Mouse (Mus musculus) MEL (cell line): ENCODE measurements around the gene Tln2. TPM values are rescaled to one million over a fixed set of nuclear protein-coding genes. Genes with fewer than 3 reads are reported as not detected.

Experiments
- DNase-seq: peaks from one replicate; pipeline ENCODE4 v3.0.0; 2011; ENCODE audit warnings: low read depth, low spot score
- H3K27ac ChIP-seq: 2 replicates; pipeline ENCODE4 v1.5.1; 2012; ENCODE audit warnings: low read depth, mild to moderate bottlenecking, control low read depth, low read length, moderate library complexity; ENCODE audit not compliant: control insufficient read depth
- H3K27me3 ChIP-seq, 2 experiments: fragments of 150-350 bp in 1 of 2; sonication (generic) in 1 of 2; 2 replicates each; pipeline ENCODE4 v1.6.1; 2012; ENCODE audit warnings: low read length in 2 of 2, mild to moderate bottlenecking in 2 of 2, improper control_type of control experiment in 1 of 2, moderate library complexity in 1 of 2; ENCODE audit not compliant: insufficient read depth in 2 of 2, control insufficient read depth in 1 of 2
- H3K36me3 ChIP-seq, 2 experiments: 2 replicates each; pipeline ENCODE4 v1.6.1; 2012 to 2014; ENCODE audit warnings: low read length in 2 of 2, improper control_type of control experiment in 1 of 2, inconsistent platforms in 1 of 2, mild to moderate bottlenecking in 1 of 2; ENCODE audit not compliant: insufficient read depth in 2 of 2, control insufficient read depth in 1 of 2
- H3K4me1 ChIP-seq, 2 experiments: fragments of 150-350 bp in 1 of 2; sonication (generic) in 1 of 2; 2 replicates each; pipeline ENCODE4 v1.6.1; 2012; ENCODE audit warnings: low read length in 2 of 2, improper control_type of control experiment in 1 of 2, mild to moderate bottlenecking in 1 of 2; ENCODE audit not compliant: insufficient read depth in 2 of 2, control insufficient read depth in 1 of 2
- H3K4me3 ChIP-seq, 2 experiments: fragments of 150-350 bp in 1 of 2; sonication (generic) in 1 of 2; 2 replicates each; pipeline ENCODE4 v1.5.1; 2012; ENCODE audit warnings: low read depth in 2 of 2, low read length in 2 of 2, mild to moderate bottlenecking in 2 of 2, moderate library complexity in 2 of 2, control low read depth in 1 of 2, improper control_type of control experiment in 1 of 2; ENCODE audit not compliant: control insufficient read depth in 1 of 2, insufficient read depth in 1 of 2
- H3K79me2 ChIP-seq: 2 replicates; pipeline ENCODE4 v1.6.1; 2012; ENCODE audit warnings: mild to moderate bottlenecking, low read length, moderate library complexity; ENCODE audit not compliant: control insufficient read depth, poor library complexity, insufficient read depth
- H3K9ac ChIP-seq: 2 replicates; pipeline ENCODE4 v1.6.1; 2012; ENCODE audit warnings: low read depth, mild to moderate bottlenecking, control low read depth, low read length, moderate library complexity; ENCODE audit not compliant: control insufficient read depth, poor library complexity, severe bottlenecking
- H3K9me3 ChIP-seq: fragments of 150-350 bp; sonication (generic); replicated peaks from 2 replicates; pipeline ENCODE4 v1.6.1; 2012; ENCODE audit warnings: mild to moderate bottlenecking, low read length, improper control_type of control experiment, moderate library complexity; ENCODE audit not compliant: insufficient read depth
- CHD2 ChIP-seq: IDR thresholded peaks from 2 replicates; pipeline ENCODE4 v1.6.1; 2011; ENCODE audit warnings: low read length, improper control_type of control experiment
- ETS1 ChIP-seq: IDR thresholded peaks from 2 replicates; pipeline ENCODE4 v1.6.1; 2012; ENCODE audit warnings: low read depth, mild to moderate bottlenecking, inconsistent platforms, low read length, improper control_type of control experiment, moderate library complexity
- GABPA ChIP-seq: IDR thresholded peaks from 2 replicates; pipeline ENCODE4 v1.6.1; 2012; ENCODE audit warnings: low read depth, mild to moderate bottlenecking, inconsistent platforms, low read length, improper control_type of control experiment, moderate library complexity
- HCFC1 ChIP-seq: IDR thresholded peaks from 2 replicates; pipeline ENCODE4 v1.6.1; 2012; ENCODE audit warnings: low read depth, mild to moderate bottlenecking, inconsistent platforms, low read length, improper control_type of control experiment, moderate library complexity
- MXI1 ChIP-seq: IDR thresholded peaks from 2 replicates; pipeline ENCODE4 v1.6.1; 2011; ENCODE audit warnings: mild to moderate bottlenecking, low read depth, low read length, improper control_type of control experiment
- MYB ChIP-seq: IDR thresholded peaks from 2 replicates; pipeline ENCODE4 v1.6.1; 2011; ENCODE audit warnings: mild to moderate bottlenecking, low read depth, low read length, improper control_type of control experiment
- NELFE ChIP-seq: IDR thresholded peaks from 2 replicates; pipeline ENCODE4 v1.6.1; 2011; ENCODE audit warnings: low read depth, low read length, improper control_type of control experiment
- POLR2AphosphoS2 ChIP-seq: IDR thresholded peaks from 2 replicates; pipeline ENCODE4 v1.6.1; 2011; ENCODE audit warnings: low read length, improper control_type of control experiment
- POLR2AphosphoS5 ChIP-seq: IDR thresholded peaks from 2 replicates; pipeline ENCODE4 v1.6.1; 2012; ENCODE audit warnings: low read depth, borderline replicate concordance, mild to moderate bottlenecking, inconsistent platforms, low read length, moderate library complexity, mixed read lengths
- SIN3A ChIP-seq: IDR thresholded peaks from 2 replicates; pipeline ENCODE4 v1.6.1; 2012; ENCODE audit warnings: low read length, improper control_type of control experiment, inconsistent platforms
- TBP ChIP-seq: IDR thresholded peaks from 2 replicates; pipeline ENCODE4 v1.8.0; 2011; ENCODE audit warnings: low read depth, low read length, improper control_type of control experiment
- TCF12 ChIP-seq: IDR thresholded peaks from 2 replicates; pipeline ENCODE4 v1.6.1; 2014; ENCODE audit warnings: low read depth, mild to moderate bottlenecking, inconsistent platforms, low read length, improper control_type of control experiment, moderate library complexity
- UBTF ChIP-seq: IDR thresholded peaks from 2 replicates; pipeline ENCODE4 v1.6.1; 2012; ENCODE audit warnings: low read depth, mild to moderate bottlenecking, inconsistent platforms, low read length, improper control_type of control experiment, moderate library complexity, borderline replicate concordance; ENCODE audit not compliant: insufficient read depth
- USF2 ChIP-seq, 2 experiments: IDR thresholded peaks; 2 replicates each; pipeline ENCODE4 v1.6.1; 2011 to 2012; ENCODE audit warnings: improper control_type of control experiment in 2 of 2, low read length in 2 of 2, borderline replicate concordance in 1 of 2, inconsistent platforms in 1 of 2, low read depth in 1 of 2, mild to moderate bottlenecking in 1 of 2; ENCODE audit not compliant: insufficient read depth in 1 of 2
- polyA plus RNA-seq, 2 experiments: library from polyadenylated mRNA; stranded (reverse) in 1 of 2; unstranded in 1 of 2; fragments of >175 nt in 1 of 2; fragments of >200 nt in 1 of 2; gene quantifications; 2 replicates each; pipeline versions ENCODE4 v1.2.1 to v1.2.4; 2012; ENCODE audit warnings: low replicate concordance in 2 of 2, low read depth in 1 of 2; ENCODE audit not compliant: insufficient read length in 2 of 2, insufficient read depth in 1 of 2, missing spikeins in 1 of 2
- total RNA-seq: library from RNA; depleted of rRNA; stranded (reverse); fragments of 300-350 nt; gene quantifications from 2 replicates; pipeline ENCODE4 v1.2.3, GENCODE M21; 2012

Tln2 gene
- total and polyA plus RNA-seq, 3 experiments: not detected

GRCm38 (mm10) chr9:67362511-67362910 is 197.0 kb downstream of the Tln2 start:
- H3K4me1 ChIP-seq: no peaks in the 10 kb centered on the region
- no peak for DNase-seq
- no peaks in the 10 kb centered on the region for H3K27me3 ChIP-seq
- no peaks in the 10 kb centered on the region for H3K79me2 ChIP-seq
- no peak for TF ChIP-seq TCF12
- no peaks in the 10 kb centered on the region for H3K36me3 ChIP-seq
- no peak overlapping the region for H3K9ac ChIP-seq
- H3K27ac ChIP-seq: no peak overlapping the region
- no peak overlapping the region for H3K4me3 ChIP-seq
- no peaks in the 10 kb centered on the region for H3K9me3 ChIP-seq

- Histone ChIP-seq H3K4me3 (no peak overlapping the region), H3K36me3 (no peaks in the 10 kb centered on the region), H3K9me3 (no peaks in the 10 kb centered on the region), H3K4me1 (no peaks in the 10 kb centered on the region), H3K9ac (no peak overlapping the region), H3K79me2 (no peaks in the 10 kb centered on the region), H3K27me3 (no peaks in the 10 kb centered on the region), H3K27ac (no peak overlapping the region)
- DNase-seq: no peak
- no peak for TF ChIP-seq MYB
- TF ChIP-seq ETS1: no peak
- TF ChIP-seq POLR2AphosphoS2: no peak
- no peak for TF ChIP-seq POLR2AphosphoS5
- no peak for TF ChIP-seq CHD2
- no peak for TF ChIP-seq MXI1
Observed at GRCm38 (mm10) chr9:67362053-67362452, 197.4 kb downstream of the Tln2 start.

- no peak overlapping the region for H3K27ac ChIP-seq
- H3K4me1 ChIP-seq: no peaks in the 10 kb centered on the region
- H3K27me3 ChIP-seq: no peaks in the 10 kb centered on the region
- H3K79me2 ChIP-seq: no peaks in the 10 kb centered on the region
- no peaks in the 10 kb centered on the region for H3K9me3 ChIP-seq
- H3K4me3 ChIP-seq: no peak overlapping the region
- DNase-seq: no peak
- H3K9ac ChIP-seq: no peak overlapping the region
- no peaks in the 10 kb centered on the region for H3K36me3 ChIP-seq
- TF ChIP-seq GABPA (no peak), POLR2AphosphoS5 (no peak), HCFC1 (no peak), TBP (no peak), UBTF (no peak), NELFE (no peak), SIN3A (no peak), USF2 (IDR thresholded peaks at IDR 0.05; ENCODE audit: borderline replicate concordance in 1 of 2, insufficient read depth in 1 of 2, low read depth in 1 of 2, low read length in 2 of 2) (no peak)
Observed at GRCm38 (mm10) chr9:67361511-67361910, 198.0 kb downstream of the Tln2 start.
